Mouse (Mus musculus): ENCODE results near the gene Myh10. TPM values are rescaled to one million over a fixed set of nuclear protein-coding genes. Genes with fewer than 3 reads are reported as not detected.

The Myh10 gene
- total RNA-seq, 2 experiments from 2014 or later = 200 to 219 TPM

DNA sequence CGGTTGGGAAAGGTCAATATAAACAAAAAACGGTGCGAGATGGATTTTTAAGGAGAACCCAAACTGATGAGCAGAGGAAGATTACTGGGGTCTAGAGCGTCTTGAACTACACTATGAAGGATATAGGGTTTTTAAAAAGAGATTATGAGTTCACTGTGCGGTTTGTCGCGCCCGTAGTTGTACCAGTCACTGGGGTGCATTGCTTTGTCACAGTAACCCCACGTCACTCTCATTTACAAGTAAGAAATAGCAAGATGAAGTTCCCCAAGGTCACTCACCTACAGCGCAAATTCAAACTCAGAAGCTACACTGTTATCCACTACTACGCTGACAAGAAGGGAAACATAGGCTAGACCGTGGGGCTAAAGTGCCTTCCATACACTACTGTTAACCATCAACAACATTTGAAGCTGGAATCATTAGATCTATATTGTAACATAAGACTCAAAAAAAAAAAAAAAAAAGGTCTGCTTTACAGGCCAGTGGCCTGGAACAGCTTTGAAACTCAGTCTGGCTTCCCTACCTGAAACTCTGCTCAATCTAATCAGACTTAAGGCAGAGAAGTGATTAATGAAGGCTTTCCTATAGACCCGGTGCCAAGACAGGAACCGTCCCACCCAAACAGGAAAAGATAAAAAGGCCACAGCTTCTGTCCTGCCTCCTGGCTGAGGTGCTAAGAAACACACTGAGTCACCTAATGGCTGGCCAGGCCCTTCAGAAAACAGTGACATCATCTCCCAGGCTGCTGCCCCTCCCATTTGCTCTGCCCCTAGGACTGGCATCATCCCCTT, 162.4 kb downstream of the Myh10 start:
- DNase-seq (ENCODE audit: low spot score in 2 of 2) = no peak

GRCm38 (mm10) chr11:68854621-68855020, 163.3 kb downstream of the Myh10 start:
- no peak for DNase-seq (ENCODE audit: low spot score in 2 of 2)

DNA sequence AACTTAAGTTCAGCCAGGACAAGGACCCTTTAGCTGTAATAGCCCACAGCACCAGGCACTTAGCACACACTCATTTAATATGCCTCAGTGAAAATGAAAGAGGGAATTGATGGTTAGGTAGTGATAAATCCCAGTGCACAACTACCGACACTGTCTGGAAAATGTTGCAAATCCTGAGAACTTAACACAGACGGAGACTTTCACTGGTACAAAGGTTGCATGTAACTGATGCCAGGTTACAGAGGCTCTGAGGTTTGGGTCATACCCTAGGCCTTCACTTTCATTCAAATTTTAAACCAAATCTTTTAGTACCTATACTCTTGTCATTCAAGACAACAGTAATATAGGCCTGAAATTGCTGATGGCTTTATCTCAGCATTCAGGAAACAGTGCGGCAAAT, 166.0 kb downstream of the Myh10 start:
- DNase-seq (ENCODE audit: low spot score in 2 of 2) = no peak

- DNase-seq (ENCODE audit: low spot score in 2 of 2) = no peak
Measured at GRCm38 (mm10) chr11:68859943-68860593, 168.7 kb downstream of the Myh10 start.

DNA sequence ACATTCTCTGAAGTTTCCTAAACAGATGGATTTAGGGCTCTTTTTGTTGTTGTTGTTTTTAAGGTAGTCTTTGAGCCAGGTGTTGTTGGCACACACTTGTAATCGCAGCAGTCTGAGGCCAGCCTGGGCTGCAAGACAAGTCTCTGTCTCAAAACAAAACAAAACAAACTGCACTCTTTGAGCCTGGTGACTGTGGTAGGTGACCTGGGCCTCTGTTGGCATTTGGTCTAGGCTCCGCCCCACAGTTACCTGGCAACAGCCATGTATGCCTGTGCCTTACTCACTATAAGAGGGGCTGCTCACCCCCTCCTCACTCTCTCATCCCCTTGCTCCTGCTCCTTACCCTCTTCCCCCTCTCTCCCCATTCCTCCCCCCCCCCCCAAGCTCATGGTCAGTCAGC, 170.9 kb downstream of the Myh10 start:
- DNase-seq (ENCODE audit: low spot score in 2 of 2) = no peak

GRCm38 (mm10) chr11:68863631-68864091, 172.3 kb downstream of the Myh10 start:
- no peak for DNase-seq (ENCODE audit: low spot score in 2 of 2)

GRCm38 (mm10) chr11:68864544-68865189, 173.3 kb downstream of the Myh10 start:
- no peak for DNase-seq (ENCODE audit: low spot score in 2 of 2)

Other genes starting within 250 kb of the Myh10 start
- gene Pik3r6, start 188.5 kb upstream of the Myh10 start, total RNA-seq (2021) = 1 to 10 TPM; 3.5 to 4.0 TPM
- gene Mfsd6l, start 135.4 kb upstream of the Myh10 start, total RNA-seq (2021) = not detected
- 1 to 10 TPM in 1 of 2 experiments, under 1 TPM in 1; 0.60 to 1.8 TPM for gene Ccdc42, start 104.5 kb upstream of the Myh10 start, total RNA-seq (2021)
- 100 to 1,000 TPM; 110 to 127 TPM for gene Ndel1, start 180.3 kb downstream of the Myh10 start, total RNA-seq (2021)
- not detected for gene Rnf222, start 197.0 kb downstream of the Myh10 start, total RNA-seq (2021)
- gene Rpl26, start 210.0 kb downstream of the Myh10 start, total RNA-seq (2021) = 100 to 1,000 TPM; 894 to 903 TPM
- not detected for gene Odf4, start 235.5 kb downstream of the Myh10 start, total RNA-seq (2021)

All from left cerebral cortex, adult 18-20 months (tissue).